Mouse (Mus musculus) liver, embryonic 14.5 days (tissue): Measurements from ENCODE around the gene Inafm1.

Source experiments
- CTCF ChIP-seq: IDR thresholded peaks from 2 replicates; pipeline ENCODE4 v1.5.1; 2016; ENCODE audit warnings: antibody characterized with exemption, low read depth, control low read depth
- EP300 ChIP-seq: IDR thresholded peaks from 2 replicates; pipeline ENCODE4 v1.6.1; 2016; ENCODE audit warnings: antibody characterized with exemption, low read depth

DNA sequence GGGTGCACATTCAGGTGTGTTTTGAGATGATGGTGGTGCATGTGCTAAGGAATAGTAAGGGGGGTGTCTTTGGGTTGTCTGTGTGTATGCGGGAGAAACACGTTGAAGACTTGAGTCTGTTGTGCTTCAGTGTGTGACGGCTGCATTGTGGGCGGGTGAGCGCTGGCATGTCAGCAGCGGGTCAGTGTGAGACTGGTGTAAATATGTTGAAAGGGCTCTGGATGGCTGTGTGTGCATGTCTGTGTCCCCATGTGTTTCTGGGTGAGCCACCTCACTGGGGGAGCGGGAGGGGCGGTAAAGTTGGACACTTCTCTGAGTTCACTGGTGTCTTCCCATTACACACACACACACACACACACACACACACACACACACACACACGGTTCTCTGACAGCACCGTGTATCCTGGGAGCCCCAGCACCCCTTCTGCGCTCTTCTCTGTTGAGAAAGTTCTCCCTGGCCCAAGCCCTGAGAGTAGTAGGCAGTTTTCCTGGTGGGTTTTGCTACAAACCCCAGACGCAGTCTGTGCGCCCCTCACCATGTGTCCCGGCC is 38.1 kb upstream of the Inafm1 start:
- TF ChIP-seq CTCF (no peak), EP300 (no peak)
